Mouse (Mus musculus) ES-E14 (cell line): ENCODE data around the gene Olfr551.

ENCODE experiments used
- CHD2 ChIP-seq: IDR thresholded peaks from 2 replicates; pipeline ENCODE4 v1.6.1; 2014; ENCODE audit warnings: mild to moderate bottlenecking, low read depth, low read length, inconsistent platforms
- HCFC1 ChIP-seq: IDR thresholded peaks from 2 replicates; pipeline ENCODE4 v1.6.1; 2012; ENCODE audit warnings: low read length, inconsistent platforms, borderline replicate concordance; ENCODE audit not compliant: insufficient read depth
- MAFK ChIP-seq: IDR thresholded peaks from 2 replicates; pipeline ENCODE4 v1.6.1; 2014; ENCODE audit warnings: mild to moderate bottlenecking, low read depth, low read length, inconsistent platforms; ENCODE audit not compliant: insufficient read depth
- ZC3H11A ChIP-seq: IDR thresholded peaks from 2 replicates; pipeline ENCODE4 v1.6.1; 2012; ENCODE audit warnings: low read depth, mild to moderate bottlenecking, inconsistent platforms, low read length, borderline replicate concordance
- ZNF384 ChIP-seq: IDR thresholded peaks from 2 replicates; pipeline ENCODE4 v1.6.1; 2012; ENCODE audit warnings: low read depth, low read length, inconsistent platforms

GRCm38 (mm10) chr7:102591786-102592185 lies at the start of gene Olfr551:
- TF ChIP-seq HCFC1 = no peak
- no peak for TF ChIP-seq CHD2
- no peak for TF ChIP-seq ZC3H11A
- TF ChIP-seq ZNF384 = no peak
- no peak for TF ChIP-seq MAFK
